Mouse (Mus musculus): ENCODE data around the gene Trim45. TPM values are rescaled to one million over a fixed set of nuclear protein-coding genes. Genes with fewer than 3 reads are reported as not detected.

Gene Trim45
- polyA plus RNA-seq, 2 experiments, result 4.3 to 12.8 TPM

DNA sequence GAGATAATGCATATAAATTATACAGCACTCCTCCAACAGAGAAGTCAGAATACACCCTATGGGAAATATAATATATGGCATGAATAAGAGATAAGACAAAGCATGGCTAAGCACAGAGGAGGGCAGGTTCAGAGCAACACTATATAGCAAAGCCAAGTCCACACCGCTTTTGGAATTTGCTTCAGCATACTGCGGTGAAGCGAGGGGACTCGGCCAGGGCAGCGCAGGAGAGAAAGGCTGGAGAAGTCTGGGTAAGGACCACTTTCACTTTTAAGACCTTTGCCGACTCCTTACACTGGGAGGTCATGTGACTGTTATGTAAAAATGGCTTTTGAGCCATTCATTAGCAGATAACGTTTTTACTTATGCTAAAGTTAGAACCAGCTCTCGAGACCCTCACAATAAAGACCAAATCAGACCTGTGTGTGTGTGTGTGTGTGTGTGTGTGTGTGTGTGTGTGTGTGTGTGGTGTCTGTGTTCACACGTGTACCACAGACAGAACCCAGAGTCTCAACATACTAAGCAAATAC is 1.3 kb upstream of the Trim45 start:
- 74% methylated on average over 9 of the region's 9 CpGs for WGBS
- no peak for TF ChIP-seq POLR2A (IDR thresholded peaks at IDR 0.05; ENCODE audit: borderline replicate concordance, extremely low read depth, insufficient read depth, insufficient read length)
- H3K9me3 ChIP-seq (ENCODE audit: control insufficient read depth, low read length), result no peaks in the 10 kb centered on the region
- H3K27me3 ChIP-seq (ENCODE audit: control insufficient read depth, insufficient read depth, low read length), result no peaks in the 10 kb centered on the region
- H3K4me3 ChIP-seq (replicated peaks; ENCODE audit: low read length), result no peak overlapping the region
- no peak for ATAC-seq (ENCODE audit: low FRiP score, low read depth)
- H3K36me3 ChIP-seq (ENCODE audit: control insufficient read depth, insufficient read depth, low read length), result no peaks in the 10 kb centered on the region
- DNase-seq (ENCODE audit: low spot score), result no peak
- no peak overlapping the region for H3K9ac ChIP-seq (ENCODE audit: low read depth, low read length, severe bottlenecking)
- H3K27ac ChIP-seq (replicated peaks; ENCODE audit: low read depth, low read length), result no peak overlapping the region
- H3K4me2 ChIP-seq (replicated peaks; ENCODE audit: low read depth, low read length, severe bottlenecking), result no peak overlapping the region
- H3K4me1 ChIP-seq (ENCODE audit: control insufficient read depth, insufficient read depth, low read length), result peaks cover 18% of the 10 kb centered on the region

GRCm38 (mm10) chr3:100922506-100923375 is 739 bp downstream of the Trim45 start:
- H3K4me1 ChIP-seq (ENCODE audit: control insufficient read depth, insufficient read depth, low read length), result peaks cover 19% of the 10 kb centered on the region
- WGBS, result 37% methylated on average over 27 of the region's 28 CpGs

DNA sequence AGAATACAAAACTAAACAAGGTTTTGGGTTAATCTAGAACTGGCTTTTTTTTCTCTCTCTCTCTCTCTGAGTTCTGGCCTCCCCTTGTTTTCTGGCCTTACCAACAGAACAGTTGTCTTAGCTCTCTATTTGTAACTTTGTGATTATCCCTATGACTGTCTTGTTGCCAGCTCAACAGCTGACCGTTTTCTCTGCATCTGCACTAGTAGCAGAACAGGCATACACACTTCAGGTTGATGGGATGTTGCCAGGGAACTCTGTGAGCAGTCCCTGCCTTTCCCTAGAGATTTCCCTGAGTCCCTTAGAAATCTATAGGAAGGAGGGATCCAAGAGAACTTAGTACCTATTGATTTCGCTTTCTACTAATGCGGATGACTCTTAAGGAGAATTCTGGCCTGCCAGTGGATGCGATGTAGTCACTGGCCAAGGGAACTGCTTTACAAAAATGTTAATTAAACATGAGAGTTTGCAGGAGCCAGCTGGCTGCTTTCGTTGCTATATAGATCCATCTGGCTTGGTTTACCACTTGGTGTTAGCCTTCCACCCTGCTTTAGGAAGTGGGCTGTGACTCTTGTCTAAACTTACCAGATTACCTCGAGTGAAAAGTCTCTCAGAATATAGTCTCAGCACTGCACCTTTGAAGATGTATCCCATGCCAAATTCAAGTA is 2.2 kb downstream of the Trim45 start:
- no peak overlapping the region for H3K4me2 ChIP-seq (replicated peaks; ENCODE audit: low read depth, low read length, severe bottlenecking)
- ATAC-seq (ENCODE audit: low FRiP score, low read depth) (no peak), DNase-seq (ENCODE audit: low spot score) (no peak)
- no peaks in the 10 kb centered on the region for H3K9me3 ChIP-seq (ENCODE audit: control insufficient read depth, low read length)
- peaks cover 19% of the 10 kb centered on the region for H3K4me1 ChIP-seq (ENCODE audit: control insufficient read depth, insufficient read depth, low read length)
- H3K36me3 ChIP-seq (ENCODE audit: control insufficient read depth, insufficient read depth, low read length), result peaks cover 13% of the 10 kb centered on the region; the same call in 1 of the 2 replicates
- H3K9ac ChIP-seq (ENCODE audit: low read depth, low read length, severe bottlenecking), result no peak overlapping the region
- no peak overlapping the region for H3K27ac ChIP-seq (replicated peaks; ENCODE audit: low read depth, low read length)
- H3K4me3 ChIP-seq (replicated peaks; ENCODE audit: low read length), result no peak overlapping the region
- no peaks in the 10 kb centered on the region for H3K27me3 ChIP-seq (ENCODE audit: control insufficient read depth, insufficient read depth, low read length)
- no peak for TF ChIP-seq POLR2A (IDR thresholded peaks at IDR 0.05; ENCODE audit: borderline replicate concordance, extremely low read depth, insufficient read depth, insufficient read length)
- 68% methylated on average over 6 of the region's 6 CpGs for WGBS

More at GRCm38 (mm10) chr3:100922506-100923375, 739 bp downstream of the Trim45 start:
- no peak; the same call in 1 of the 2 replicates for TF ChIP-seq POLR2A (IDR thresholded peaks at IDR 0.05; ENCODE audit: borderline replicate concordance, extremely low read depth, insufficient read depth, insufficient read length)
- H3K4me2 ChIP-seq (replicated peaks; ENCODE audit: low read depth, low read length, severe bottlenecking), result peak overlapping the region; percentile 75
- DNase-seq (ENCODE audit: low spot score), result no peak
- H3K27me3 ChIP-seq (ENCODE audit: control insufficient read depth, insufficient read depth, low read length), result no peaks in the 10 kb centered on the region
- H3K9me3 ChIP-seq (ENCODE audit: control insufficient read depth, low read length), result no peaks in the 10 kb centered on the region
- H3K9ac ChIP-seq (ENCODE audit: low read depth, low read length, severe bottlenecking), result peak overlapping the region; percentile 79
- peak overlapping the region; percentile 61; the same call in 1 of the 2 replicates for H3K27ac ChIP-seq (replicated peaks; ENCODE audit: low read depth, low read length)
- H3K36me3 ChIP-seq (ENCODE audit: control insufficient read depth, insufficient read depth, low read length), result 0 out of 2 replicates have a peak, but pooled peaks cover under 1% of the 10 kb centered on the region
- peak; percentile 37 for ATAC-seq (ENCODE audit: low FRiP score, low read depth)
- H3K4me3 ChIP-seq (replicated peaks; ENCODE audit: low read length), result peak overlapping the region; percentile 58

GRCm38 (mm10) chr3:100925176-100925575 is 3.2 kb downstream of the Trim45 start:
- H3K27me3 ChIP-seq (ENCODE audit: control insufficient read depth, insufficient read depth, low read length), result no peaks in the 10 kb centered on the region
- no peak overlapping the region for H3K27ac ChIP-seq (replicated peaks; ENCODE audit: low read depth, low read length)
- 44% methylated on average over 16 of the region's 16 CpGs for WGBS
- no peak overlapping the region for H3K9ac ChIP-seq (ENCODE audit: low read depth, low read length, severe bottlenecking)
- no peak overlapping the region for H3K4me2 ChIP-seq (replicated peaks; ENCODE audit: low read depth, low read length, severe bottlenecking)
- H3K4me1 ChIP-seq (ENCODE audit: control insufficient read depth, insufficient read depth, low read length), result peaks cover 19% of the 10 kb centered on the region
- no peak for ATAC-seq (ENCODE audit: low FRiP score, low read depth)
- no peak overlapping the region for H3K4me3 ChIP-seq (replicated peaks; ENCODE audit: low read length)
- peak; percentile 51 for DNase-seq (ENCODE audit: low spot score)
- no peaks in the 10 kb centered on the region for H3K9me3 ChIP-seq (ENCODE audit: control insufficient read depth, low read length)
- H3K36me3 ChIP-seq (ENCODE audit: control insufficient read depth, insufficient read depth, low read length), result peaks cover 23% of the 10 kb centered on the region
- TF ChIP-seq POLR2A (IDR thresholded peaks at IDR 0.05; ENCODE audit: borderline replicate concordance, extremely low read depth, insufficient read depth, insufficient read length), result no peak

- TF ChIP-seq POLR2A (IDR thresholded peaks at IDR 0.05; ENCODE audit: borderline replicate concordance, extremely low read depth, insufficient read depth, insufficient read length), result no peak
- H3K4me2 ChIP-seq (replicated peaks; ENCODE audit: low read depth, low read length, severe bottlenecking), result no peak overlapping the region
- H3K27me3 ChIP-seq (ENCODE audit: control insufficient read depth, insufficient read depth, low read length), result no peaks in the 10 kb centered on the region
- ATAC-seq (ENCODE audit: low FRiP score, low read depth) (no peak), DNase-seq (ENCODE audit: low spot score) (no peak)
- H3K4me3 ChIP-seq (replicated peaks; ENCODE audit: low read length), result no peak overlapping the region
- H3K9ac ChIP-seq (ENCODE audit: low read depth, low read length, severe bottlenecking), result no peak overlapping the region
- H3K27ac ChIP-seq (replicated peaks; ENCODE audit: low read depth, low read length), result no peak overlapping the region
- H3K36me3 ChIP-seq (ENCODE audit: control insufficient read depth, insufficient read depth, low read length), result peaks cover 52% of the 10 kb centered on the region
- H3K9me3 ChIP-seq (ENCODE audit: control insufficient read depth, low read length), result no peaks in the 10 kb centered on the region
- WGBS, result 92% methylated on average over 23 of the region's 23 CpGs
- H3K4me1 ChIP-seq (ENCODE audit: control insufficient read depth, insufficient read depth, low read length), result no peaks in the 10 kb centered on the region
These were observed 9.5 kb downstream of the Trim45 start for GRCm38 (mm10) chr3:100931332-100932076.

Measured in limb, embryonic 14.5 days (tissue).